Mouse (Mus musculus): ENCODE results near the gene Depdc1b.

GRCm38 (mm10) chr13:108267841-108268634, 48.1 kb upstream of the Depdc1b start:
- TF ChIP-seq CTCF (IDR thresholded peaks at IDR 0.05; ENCODE audit: borderline replicate concordance, control insufficient read depth, extremely low read depth, insufficient read depth, low read length, poor library complexity), result no peak
- no peak for TF ChIP-seq POLR2A (IDR thresholded peaks at IDR 0.05; ENCODE audit: control insufficient read depth, extremely low read depth, insufficient read depth, low read length, poor library complexity)
